Mouse (Mus musculus) cerebral cortex, adult 2 months (tissue): ENCODE results near the gene Runx2.

ENCODE experiments used
- WGBS: fragments of 180-500 bp; shearing (Covaris S2); methylation state at CpG from one replicate; pipeline ENCODE4 v1.1.7; 2018; 5-methylcytosine and 5-hydroxymethylcytosine counted together

Runx2 gene

GRCm38 (mm10) chr17:44592067-44592736 lies 222.4 kb downstream of the Runx2 start:
- WGBS = 87% methylated on average over 16 of the region's 16 CpGs

GRCm38 (mm10) chr17:44588470-44588869 lies 226.1 kb downstream of the Runx2 start:
- 72% methylated on average over 3 of the region's 3 CpGs for WGBS

DNA sequence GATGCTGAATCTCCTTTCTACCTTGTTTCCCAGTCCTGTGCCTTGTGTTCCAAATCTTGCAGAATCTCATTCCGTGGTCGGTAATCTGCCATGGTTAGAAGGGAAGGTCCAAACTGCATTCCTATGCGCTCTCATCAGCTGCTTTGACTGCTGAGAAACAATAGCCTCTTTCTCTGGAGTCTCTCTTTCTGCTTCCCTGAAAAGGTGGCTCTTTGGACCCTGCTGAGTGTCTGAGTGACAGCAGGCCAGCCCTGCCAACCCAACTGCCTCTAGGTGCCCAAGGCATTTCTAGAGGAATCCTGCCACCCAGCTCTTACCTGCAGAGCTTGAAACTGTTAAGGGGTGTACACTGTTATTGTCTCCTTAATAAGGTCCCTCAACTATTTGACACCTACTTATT lies 226.6 kb downstream of the Runx2 start:
- 58% methylated on average over 3 of the region's 3 CpGs for WGBS

GRCm38 (mm10) chr17:44586196-44586595 lies 228.4 kb downstream of the Runx2 start:
- 74% methylated on average over 3 of the region's 3 CpGs for WGBS

DNA sequence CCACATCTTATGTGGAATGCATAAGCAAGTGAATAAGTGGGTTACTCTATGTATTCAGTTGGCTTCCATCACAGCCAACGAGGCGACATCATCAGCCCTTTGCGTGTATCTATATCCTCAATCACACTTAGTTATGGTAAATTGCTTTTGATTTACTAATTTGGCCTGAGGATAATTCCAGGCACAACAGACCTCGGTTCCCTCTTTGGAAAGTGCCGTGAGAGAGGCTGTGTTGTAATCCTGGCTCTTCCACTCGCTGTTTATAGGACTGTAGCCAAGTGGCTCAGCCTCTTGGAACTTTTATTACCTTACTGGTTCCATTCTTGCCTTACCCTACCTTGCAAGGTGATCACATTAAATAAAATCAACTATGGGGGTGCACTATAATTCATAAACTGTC lies 229.8 kb downstream of the Runx2 start:
- 69% methylated on average over 6 of the region's 6 CpGs for WGBS

GRCm38 (mm10) chr17:44577791-44578190 lies 236.8 kb downstream of the Runx2 start:
- 49% methylated on average over 5 of the region's 5 CpGs for WGBS

GRCm38 (mm10) chr17:44570899-44571298 lies 243.7 kb downstream of the Runx2 start:
- 68% methylated on average over 5 of the region's 5 CpGs for WGBS

DNA sequence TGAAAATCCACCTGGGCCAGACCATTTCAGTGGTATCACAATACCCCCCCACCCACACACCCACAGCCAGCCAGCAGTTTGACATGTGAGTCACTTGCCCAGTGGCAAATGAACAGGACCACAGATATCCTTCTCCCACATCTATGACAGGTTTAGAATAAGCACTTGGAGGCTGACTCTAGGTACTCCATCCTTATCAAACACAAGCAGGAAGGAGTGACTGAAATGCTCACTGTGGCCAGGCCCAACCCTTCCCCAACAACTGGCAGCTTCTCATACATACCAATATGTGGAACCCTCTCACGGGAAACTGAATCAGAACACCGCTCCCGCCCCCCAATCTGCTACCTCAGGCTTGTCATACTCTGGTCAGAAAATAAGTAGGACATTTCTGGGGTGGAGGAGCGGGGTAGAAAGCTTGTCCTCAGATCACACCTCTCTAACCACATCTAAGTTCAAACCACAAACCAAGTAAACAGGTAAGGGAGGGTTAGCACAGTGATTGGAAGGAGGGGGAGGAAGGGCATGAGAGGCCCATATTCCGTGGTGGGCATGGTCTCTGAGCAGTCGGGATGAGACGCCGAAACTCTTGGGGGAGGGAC lies 245.5 kb downstream of the Runx2 start:
- WGBS = 77% methylated on average over 8 of the region's 8 CpGs

- 88% methylated on average over 5 of the region's 5 CpGs for WGBS
Observed at GRCm38 (mm10) chr17:44566992-44567391, 247.6 kb downstream of the Runx2 start.

GRCm38 (mm10) chr17:44565884-44566515 lies 248.6 kb downstream of the Runx2 start:
- WGBS = 85% methylated on average over 8 of the region's 8 CpGs

DNA sequence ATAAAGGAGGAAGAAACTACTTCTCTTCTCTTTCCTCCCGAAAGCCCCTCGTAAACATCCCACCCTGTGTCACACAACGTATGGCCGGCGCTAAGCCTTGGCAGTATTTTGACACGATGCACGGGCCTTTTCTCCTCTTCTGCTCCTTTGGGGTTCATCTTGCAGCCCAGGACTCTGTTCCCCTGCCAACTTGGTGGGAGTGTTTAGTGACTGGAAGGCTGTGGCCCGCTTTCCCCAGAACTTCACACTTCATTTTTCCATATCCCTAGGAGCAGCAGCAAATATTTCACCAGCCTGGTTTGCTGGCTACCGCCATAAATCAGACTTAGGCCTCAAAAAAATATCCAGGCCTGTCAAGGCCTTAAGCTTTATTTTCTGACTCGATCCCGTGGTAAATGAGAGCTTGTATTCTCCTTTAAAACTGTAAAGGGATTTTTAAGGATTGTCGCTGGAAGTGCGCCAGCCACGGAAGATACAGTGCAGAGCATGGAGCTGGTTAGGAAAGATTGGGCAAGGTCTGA lies 249.2 kb downstream of the Runx2 start:
- WGBS = 73% methylated on average over 14 of the region's 14 CpGs

DNA sequence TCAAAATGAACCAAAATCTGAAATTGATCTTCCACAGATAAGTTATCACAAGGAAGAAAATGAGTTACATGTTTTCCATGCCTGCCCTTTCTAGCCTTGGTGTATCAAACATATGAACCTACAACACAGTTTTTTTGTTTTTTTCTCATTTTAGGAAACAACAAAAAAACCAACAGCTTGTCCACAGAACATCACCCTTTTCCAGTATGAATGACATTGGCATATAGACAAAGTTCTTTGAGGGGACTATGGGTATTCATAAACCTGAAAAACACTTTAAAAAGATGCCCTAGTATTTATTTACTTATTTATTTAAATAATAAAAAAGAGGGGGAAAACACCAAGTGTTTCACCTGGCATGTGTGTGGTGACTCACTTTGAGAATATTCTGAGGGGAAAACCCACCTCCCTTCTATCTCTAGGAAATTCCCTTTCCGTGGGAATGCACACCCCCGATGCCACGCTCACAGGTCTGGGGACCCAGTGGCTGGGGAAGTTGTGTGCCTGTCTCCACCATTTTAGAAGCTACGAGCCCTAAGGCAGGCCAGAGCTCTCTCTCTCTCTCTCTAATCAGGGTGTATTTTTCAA lies 249.9 kb downstream of the Runx2 start:
- WGBS = 93% methylated on average over 4 of the region's 4 CpGs

DNA sequence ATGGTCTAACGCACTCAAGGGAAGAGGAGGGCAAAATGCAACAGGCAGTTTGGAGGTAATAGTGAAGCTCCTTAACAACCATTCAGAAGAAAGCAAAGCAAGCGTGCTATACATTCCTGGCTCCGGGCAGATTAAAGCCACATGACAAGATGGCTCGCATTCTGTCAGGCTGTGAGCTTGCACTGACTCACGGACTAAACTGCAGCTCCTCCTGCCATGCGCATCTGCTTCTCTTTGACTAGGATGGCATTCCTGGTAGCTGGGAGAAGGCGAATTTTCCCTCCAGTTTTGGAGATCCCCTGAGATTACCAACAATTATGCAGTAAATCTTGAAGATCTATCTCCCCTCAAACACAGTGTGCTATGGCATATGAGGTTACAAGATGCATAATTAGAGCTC lies 254.6 kb downstream of the Runx2 start:
- WGBS = 67% methylated on average over 7 of the region's 7 CpGs

- 89% methylated on average over 16 of the region's 16 CpGs for WGBS
Observed at GRCm38 (mm10) chr17:44557199-44558111, 257.1 kb downstream of the Runx2 start.

DNA sequence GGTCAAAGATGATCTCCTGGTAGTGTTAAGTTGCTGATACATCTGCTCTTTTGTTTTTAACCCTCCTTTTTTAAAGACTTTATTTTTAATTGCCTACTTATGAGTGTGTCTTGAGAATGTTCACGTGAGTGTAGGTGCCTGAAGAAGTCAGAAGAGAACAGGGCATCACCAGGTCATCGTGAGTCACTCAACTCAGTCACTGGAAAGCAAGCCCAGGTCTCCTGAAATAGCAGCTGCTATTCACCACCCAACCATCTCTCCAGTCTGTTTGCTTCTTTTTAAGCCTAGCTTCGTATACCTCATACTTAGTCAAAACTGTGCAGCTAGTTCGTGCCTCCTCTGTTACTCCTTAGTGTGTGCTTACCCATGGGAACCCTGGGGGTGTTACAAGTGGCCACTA lies 259.7 kb downstream of the Runx2 start:
- 83% methylated on average over 4 of the region's 4 CpGs for WGBS

DNA sequence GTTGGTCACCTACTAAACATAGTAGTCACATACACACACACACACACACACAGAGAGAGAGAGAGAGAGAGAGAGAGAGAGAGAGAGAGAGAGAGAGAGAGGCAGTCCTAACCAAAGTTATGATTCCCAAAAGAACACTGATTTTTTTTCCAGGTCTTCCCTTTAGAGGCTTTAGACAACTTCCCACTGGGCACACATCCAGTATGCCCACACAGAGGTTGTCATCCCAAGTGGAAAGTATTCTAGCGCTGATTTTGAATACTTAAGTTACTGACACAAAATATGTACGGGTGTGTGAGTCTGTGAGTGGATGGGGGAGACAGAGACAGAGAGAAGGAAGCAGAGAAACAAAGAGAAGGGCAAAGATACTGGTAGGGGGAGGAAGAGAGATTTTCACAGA lies 265.0 kb downstream of the Runx2 start:
- WGBS = 58% methylated on average over 2 of the region's 2 CpGs

DNA sequence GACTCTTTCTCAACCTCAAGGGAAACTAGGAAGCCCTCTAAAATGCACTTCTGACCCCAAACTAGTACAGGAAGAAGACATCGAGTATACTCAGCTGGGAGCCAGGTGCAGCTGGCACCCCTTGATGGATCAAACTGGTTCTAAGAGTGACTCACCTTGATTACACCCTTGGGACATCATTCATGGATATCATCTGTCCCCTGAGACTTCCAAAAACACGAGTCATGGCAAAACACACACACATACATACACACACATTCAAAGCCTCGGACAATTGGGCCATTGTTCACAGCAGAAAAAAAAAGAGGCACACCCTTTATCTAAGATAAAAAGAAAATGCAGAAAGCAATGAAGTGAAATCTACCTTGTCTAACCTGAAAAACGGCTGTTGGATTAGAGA lies 266.7 kb downstream of the Runx2 start:
- WGBS = 74% methylated on average over 4 of the region's 4 CpGs

DNA sequence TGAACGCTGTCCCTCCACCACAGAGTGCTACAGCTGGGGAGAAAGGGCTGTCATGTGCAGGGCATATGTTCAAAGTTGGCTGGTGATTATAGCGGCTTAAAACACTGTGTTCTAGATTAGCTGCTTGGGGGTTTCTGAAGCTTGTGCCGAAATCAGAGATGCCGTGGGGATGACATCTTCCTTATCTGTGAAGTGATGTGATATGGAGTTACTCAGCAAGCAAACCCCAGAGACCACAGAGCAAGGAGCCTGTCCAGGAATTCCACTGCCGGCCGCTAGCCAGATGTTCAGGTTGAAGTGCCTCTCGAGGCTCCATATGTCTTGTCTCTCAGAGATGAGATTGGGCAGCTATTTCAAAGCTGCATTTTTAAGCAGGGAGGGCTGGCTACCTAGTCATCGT lies 267.8 kb downstream of the Runx2 start:
- WGBS = 57% methylated on average over 8 of the region's 8 CpGs

DNA sequence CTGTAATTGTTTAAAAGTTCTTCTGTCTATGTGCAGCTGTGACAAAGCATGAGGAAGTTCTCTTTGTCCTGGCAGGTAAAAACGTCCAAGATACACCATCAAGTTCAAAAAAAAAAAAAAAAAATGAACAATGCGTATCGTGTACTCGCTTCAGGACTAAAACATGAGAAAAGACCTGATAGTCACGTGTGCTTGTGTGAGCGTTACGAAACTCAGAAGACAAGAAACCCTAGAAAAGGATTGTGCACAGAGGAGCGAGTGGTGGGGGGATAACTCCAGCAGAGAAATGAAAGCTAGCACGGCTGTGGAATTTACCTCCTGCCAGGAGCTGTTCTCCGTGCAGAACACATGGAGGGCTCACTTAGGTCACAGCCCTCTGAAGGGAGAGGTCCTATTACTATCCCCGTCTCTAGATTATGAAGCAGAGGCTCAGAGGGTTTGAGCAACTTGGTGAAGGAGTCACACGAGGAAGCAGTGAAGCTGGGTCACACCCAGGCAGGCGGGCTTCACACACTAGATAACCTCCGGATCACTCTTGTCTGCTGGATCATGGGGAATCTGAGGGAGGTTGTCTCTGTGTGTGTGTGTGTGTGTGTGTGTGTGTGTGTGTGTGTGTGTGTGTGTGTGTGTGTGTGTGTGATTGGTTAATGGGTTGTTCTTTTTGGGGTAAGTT lies 269.3 kb downstream of the Runx2 start:
- WGBS = 75% methylated on average over 14 of the region's 14 CpGs

DNA sequence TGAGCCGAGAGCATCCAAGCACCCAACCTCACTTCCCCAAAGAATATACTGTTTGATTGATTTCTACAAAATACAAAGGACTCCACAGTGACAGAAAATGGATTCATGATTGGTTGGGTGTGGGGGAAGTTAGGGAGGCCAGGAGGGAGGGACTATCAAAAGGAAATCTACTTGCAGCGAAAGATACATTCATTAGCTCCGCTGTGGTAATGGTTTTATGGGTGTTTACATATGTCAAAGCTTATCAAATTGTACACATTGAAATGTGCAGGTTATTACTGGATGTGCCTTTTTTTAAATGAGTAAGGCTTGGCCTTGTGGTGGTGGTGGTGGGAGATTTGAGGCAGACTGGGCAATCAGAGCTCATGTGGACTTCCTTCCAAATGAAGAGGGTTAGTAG lies 271.9 kb downstream of the Runx2 start:
- 98% methylated on average over 3 of the region's 3 CpGs for WGBS

DNA sequence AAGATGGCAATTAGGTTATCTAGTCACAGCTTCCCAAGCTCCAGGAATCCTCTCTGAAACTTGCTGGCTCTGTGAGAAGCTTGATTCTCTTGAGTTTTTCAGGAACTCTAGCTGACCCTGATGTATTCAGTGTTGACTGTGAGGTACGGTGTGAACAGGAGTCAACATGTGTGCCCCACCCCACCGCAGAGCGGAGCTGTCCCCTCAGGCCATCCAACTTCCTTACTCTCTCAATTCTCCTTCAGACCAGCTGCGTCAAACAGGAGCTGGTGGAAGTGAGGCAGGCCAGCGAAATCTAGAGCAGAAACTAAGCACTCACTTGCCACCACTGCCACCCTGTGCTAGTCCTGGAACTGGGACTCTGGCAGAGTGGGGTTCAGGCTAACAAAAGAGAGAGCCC lies 273.9 kb downstream of the Runx2 start:
- 75% methylated on average over 5 of the region's 5 CpGs for WGBS
